Mouse (Mus musculus) forebrain, postnatal 0 days (tissue): ENCODE data around the gene Rap1gap2. TPM values are rescaled to one million over a fixed set of nuclear protein-coding genes. Genes with fewer than 3 reads are reported as not detected.
A peak's percentile ranks its signal among the peaks of the same experiment; 100 is the strongest.

ENCODE experiments used
- ATAC-seq: fragments of 200-750 bp; cut with Nextera tagmentation; 2 replicates; pipeline ENCODE4 v1.8.0; 2017; ENCODE audit warnings: mild to moderate bottlenecking, moderate library complexity
- DNase-seq: peaks from one replicate; pipeline ENCODE4 v3.0.0-alpha.2; 2015
- H3K27ac ChIP-seq: fragments of 300-500 bp; sonication (generic); 2 replicates; pipeline ENCODE4 v1.5.1; 2014; ENCODE audit warnings: low read depth, mild to moderate bottlenecking, antibody characterized with exemption, low read length, moderate library complexity, mixed read lengths
- H3K27me3 ChIP-seq: fragments of 300-500 bp; sonication (generic); 2 replicates; pipeline ENCODE4 v1.6.1; 2014; ENCODE audit warnings: mild to moderate bottlenecking, low read length, mixed read lengths; ENCODE audit not compliant: insufficient read depth
- H3K36me3 ChIP-seq: fragments of 300-500 bp; sonication (generic); 2 replicates; pipeline ENCODE4 v1.6.1; 2014; ENCODE audit warnings: mild to moderate bottlenecking, moderate library complexity; ENCODE audit not compliant: insufficient read depth
- H3K4me1 ChIP-seq: fragments of 300-500 bp; sonication (generic); 2 replicates; pipeline ENCODE4 v1.6.1; 2014; ENCODE audit warnings: antibody characterized with exemption; ENCODE audit not compliant: insufficient read depth
- H3K4me2 ChIP-seq: fragments of 300-500 bp; sonication (generic); 2 replicates; pipeline ENCODE4 v1.6.1; 2014; ENCODE audit warnings: low read depth, mild to moderate bottlenecking, moderate library complexity
- H3K4me3 ChIP-seq: fragments of 300-500 bp; sonication (generic); 2 replicates; pipeline ENCODE4 v1.5.1; 2014; ENCODE audit warnings: low read depth, low read length, mixed read lengths
- H3K9ac ChIP-seq: fragments of 300-500 bp; sonication (generic); 2 replicates; pipeline ENCODE4 v1.6.1; 2014; ENCODE audit warnings: mild to moderate bottlenecking
- H3K9me3 ChIP-seq: fragments of 300-500 bp; sonication (generic); 2 replicates; pipeline ENCODE4 v1.6.1; 2016; ENCODE audit warnings: low read length
- CTCF ChIP-seq: sonication (generic); IDR thresholded peaks from 2 replicates; pipeline ENCODE4 v1.5.1; 2016; ENCODE audit warnings: antibody characterized with exemption, control low read depth, low read depth
- WGBS: fragments of 180-500 bp; shearing (Covaris S2); extraction: QIAGEN DNeasy Blood & Tissue Kit; methylation state at CpG from one replicate; pipeline ENCODE4 v1.1.7; 2014; 5-methylcytosine and 5-hydroxymethylcytosine counted together
- polyA plus RNA-seq: library from polyadenylated mRNA; unstranded; fragments of >200 nt; fragmentation: Nextera tagmentation; extraction: Ambion mirVana; gene quantifications from 2 replicates; pipeline ENCODE4 v1.2.1, GENCODE M21; 2015
- total RNA-seq: library from RNA; depleted of rRNA; stranded (reverse); fragments of >200 nt; gene quantifications from 2 replicates; pipeline ENCODE4 v1.2.3, GENCODE M21; 2014

Gene Rap1gap2
- total and polyA plus RNA-seq, 2 experiments from 2014 or later, result 12.2 to 43.7 TPM

DNA sequence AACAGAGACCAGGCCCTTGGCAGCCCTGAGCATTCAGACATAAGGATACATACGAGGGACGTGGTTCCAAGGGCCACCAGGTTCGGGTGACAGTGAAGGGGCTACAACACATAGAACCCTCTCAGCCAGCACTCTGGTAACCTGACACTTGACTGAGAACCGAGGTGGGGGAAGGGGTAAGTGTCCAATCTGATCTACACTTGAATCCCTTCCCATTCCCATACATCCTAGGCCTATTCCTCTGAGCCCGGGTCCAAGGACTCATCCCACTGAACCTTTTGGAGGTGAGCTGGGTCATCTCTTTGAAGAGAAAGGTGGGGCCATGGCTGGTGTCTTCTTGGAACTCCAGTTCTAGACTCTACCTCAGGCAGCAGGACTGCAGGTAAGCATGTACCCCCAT is 647 bp downstream of the Rap1gap2 start:
- no peak for DNase-seq
- H3K9ac ChIP-seq, result no peak overlapping the region
- H3K9me3 ChIP-seq, result no peaks in the 10 kb centered on the region
- no peak for ATAC-seq
- no peak for TF ChIP-seq CTCF
- 31% methylated on average over 5 of the region's 5 CpGs for WGBS
- no peak overlapping the region for H3K27ac ChIP-seq
- H3K4me1 ChIP-seq, result no peaks in the 10 kb centered on the region
- no peak overlapping the region; the same call in 1 of the 2 replicates for H3K4me3 ChIP-seq
- H3K4me2 ChIP-seq, result peak overlapping the region; percentile 89; the same call in 1 of the 2 replicates
- no peaks in the 10 kb centered on the region for H3K36me3 ChIP-seq
- peaks cover 38% of the 10 kb centered on the region for H3K27me3 ChIP-seq

DNA sequence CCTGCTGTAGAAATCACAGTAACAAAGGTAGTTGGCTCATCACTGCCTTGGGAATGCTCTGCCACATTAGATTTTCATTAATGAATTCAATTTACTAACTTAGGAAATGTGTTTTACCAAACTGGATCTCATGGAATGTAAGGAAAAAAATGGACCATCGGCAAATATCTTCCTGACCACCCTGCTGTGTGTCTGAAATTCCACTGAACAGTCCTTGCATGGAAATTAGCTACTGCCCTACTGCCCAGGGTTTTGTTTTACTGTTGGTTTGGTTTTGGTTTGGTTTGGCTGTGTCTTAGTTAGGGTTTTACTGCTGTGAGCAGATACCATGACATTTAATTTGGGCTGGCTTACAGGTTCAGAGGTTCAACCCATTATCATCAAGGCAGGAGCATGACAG is 8.4 kb downstream of the Rap1gap2 start:
- Histone ChIP-seq H3K4me1 (no peaks in the 10 kb centered on the region), H3K36me3 (no peaks in the 10 kb centered on the region), H3K9me3 (no peaks in the 10 kb centered on the region), H3K4me3 (no peak overlapping the region), H3K9ac (no peak overlapping the region), H3K27ac (no peak overlapping the region), H3K27me3 (no peaks in the 10 kb centered on the region; the same call in 1 of the 2 replicates), H3K4me2 (no peak overlapping the region)
- WGBS, result 89% methylated on average over 1 of the region's 1 CpGs
- DNase-seq, result no peak
- ATAC-seq, result no peak
- no peak for TF ChIP-seq CTCF

DNA sequence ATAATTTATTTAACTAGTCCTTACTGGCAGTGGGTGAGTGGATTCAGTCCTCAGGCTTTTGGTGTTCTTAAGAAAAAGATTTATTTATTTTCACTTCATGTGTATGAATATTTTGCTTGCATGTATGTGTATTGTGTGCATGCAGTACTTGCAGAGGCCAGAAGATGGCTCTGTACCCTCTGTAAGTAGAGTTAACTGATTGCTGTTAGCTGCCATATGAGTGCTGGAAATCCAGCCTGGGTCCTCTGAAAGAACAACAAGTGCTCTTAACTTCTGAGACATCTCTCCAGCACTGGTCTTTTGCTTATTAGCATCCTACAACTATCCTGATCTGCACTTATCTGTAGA is 12.8 kb downstream of the Rap1gap2 start:
- H3K36me3 ChIP-seq, result no peaks in the 10 kb centered on the region
- no peaks in the 10 kb centered on the region for H3K9me3 ChIP-seq
- DNase-seq (no peak), ATAC-seq (no peak)
- H3K4me1 ChIP-seq, result no peaks in the 10 kb centered on the region
- H3K9ac ChIP-seq, result no peak overlapping the region
- 0 out of 2 replicates have a peak, but pooled peaks have one; percentile 5 for TF ChIP-seq CTCF
- H3K4me2 ChIP-seq, result no peak overlapping the region
- no peak overlapping the region for H3K4me3 ChIP-seq
- H3K27me3 ChIP-seq, result no peaks in the 10 kb centered on the region; the same call in 1 of the 2 replicates
- H3K27ac ChIP-seq, result no peak overlapping the region

DNA sequence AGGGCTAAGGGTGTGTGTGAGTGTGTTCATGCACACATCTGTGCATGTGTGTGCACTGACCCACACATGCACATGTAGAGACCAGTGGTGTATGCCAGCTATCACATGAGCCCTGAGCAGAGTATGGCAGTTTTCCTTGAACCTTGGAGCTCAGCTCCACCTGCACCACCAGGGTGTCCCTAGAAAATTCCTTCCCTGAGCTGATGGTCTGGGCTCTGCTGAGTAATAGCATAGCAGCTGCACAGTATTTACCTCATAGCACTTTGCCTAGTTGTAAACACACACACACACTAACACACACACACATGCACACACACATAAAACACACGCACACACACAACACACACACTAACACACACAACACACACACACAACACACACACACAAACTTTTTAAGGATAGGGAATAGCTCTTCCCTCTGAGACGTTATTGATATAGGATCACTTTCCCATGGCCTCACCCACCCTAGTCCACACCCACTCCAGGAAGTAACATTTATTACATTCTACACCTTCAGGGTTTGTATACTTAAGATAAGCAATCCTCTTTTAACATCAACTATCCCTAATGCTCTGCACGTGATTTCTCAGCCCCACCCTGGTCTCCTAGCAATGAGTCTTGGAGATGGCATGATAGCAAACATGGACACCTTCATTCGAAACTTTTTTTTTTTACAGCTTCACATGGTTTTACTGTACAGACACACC is 13.3 kb downstream of the Rap1gap2 start:
- Histone ChIP-seq H3K36me3 (no peaks in the 10 kb centered on the region), H3K9me3 (no peaks in the 10 kb centered on the region), H3K4me1 (no peaks in the 10 kb centered on the region), H3K4me3 (no peak overlapping the region), H3K4me2 (no peak overlapping the region), H3K27me3 (no peaks in the 10 kb centered on the region; the same call in 1 of the 2 replicates), H3K9ac (no peak overlapping the region), H3K27ac (no peak overlapping the region)
- 78% methylated on average over 4 of the region's 4 CpGs for WGBS
- DNase-seq (no peak), ATAC-seq (no peak)
- no peak for TF ChIP-seq CTCF

DNA sequence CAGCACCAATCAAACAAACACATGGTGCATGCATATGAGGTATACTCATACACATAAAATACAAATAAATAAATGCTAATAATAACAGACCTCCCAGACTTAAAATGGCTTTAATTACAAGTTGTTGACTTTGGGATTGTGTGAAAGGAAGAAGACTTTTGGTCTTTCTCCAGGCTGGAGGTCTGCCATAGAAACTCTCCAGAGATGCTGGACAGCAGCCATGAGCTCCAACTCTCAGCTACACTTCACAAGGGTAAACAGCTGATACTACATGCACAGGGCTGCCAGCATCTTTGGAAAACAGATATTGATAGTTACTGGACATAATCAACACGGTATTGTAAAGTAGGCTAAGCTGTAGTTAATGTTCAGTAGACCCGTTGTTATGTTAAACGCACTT is 18.5 kb downstream of the Rap1gap2 start:
- no peaks in the 10 kb centered on the region for H3K9me3 ChIP-seq
- no peak for DNase-seq

DNA sequence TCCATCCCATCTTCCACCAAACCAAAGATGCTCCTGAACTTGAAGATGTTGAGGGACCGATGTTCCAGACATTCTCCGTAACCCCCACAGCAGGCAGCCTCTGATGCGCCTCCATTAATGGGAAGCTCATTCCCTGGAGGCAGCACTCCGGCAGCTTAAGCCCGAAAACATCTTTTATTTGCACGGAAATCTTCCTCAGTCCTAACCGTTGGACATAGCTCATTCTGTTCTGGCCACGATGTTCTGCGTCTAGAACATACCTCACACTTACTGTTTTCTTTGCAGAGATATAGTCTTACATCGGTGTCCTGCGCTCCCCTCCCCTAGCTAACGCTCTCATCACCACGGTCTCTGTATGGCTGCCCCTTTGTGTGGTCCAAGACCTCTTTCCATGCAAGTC is 20.0 kb downstream of the Rap1gap2 start:
- no peaks in the 10 kb centered on the region; the same call in 1 of the 2 replicates for H3K27me3 ChIP-seq
- peak overlapping the region; percentile 59 for H3K4me2 ChIP-seq
- peak overlapping the region; percentile 77 for H3K9ac ChIP-seq
- TF ChIP-seq CTCF, result no peak
- DNase-seq (peak; percentile 61), ATAC-seq (no peak)
- no peaks in the 10 kb centered on the region for H3K9me3 ChIP-seq
- H3K4me3 ChIP-seq, result peak overlapping the region; percentile 61
- WGBS, result 19% methylated on average over 13 of the region's 13 CpGs
- peak overlapping the region; percentile 78 for H3K27ac ChIP-seq
- no peaks in the 10 kb centered on the region for H3K4me1 ChIP-seq
- H3K36me3 ChIP-seq, result no peaks in the 10 kb centered on the region

More for the DNA sequence above, 18.5 kb downstream of the Rap1gap2 start:
- WGBS, result 73% methylated on average over 3 of the region's 3 CpGs
- TF ChIP-seq CTCF, result no peak
- Histone ChIP-seq H3K9ac (no peak overlapping the region), H3K27me3 (no peaks in the 10 kb centered on the region; the same call in 1 of the 2 replicates), H3K36me3 (no peaks in the 10 kb centered on the region), H3K4me3 (no peak overlapping the region), H3K4me1 (no peaks in the 10 kb centered on the region), H3K4me2 (no peak overlapping the region), H3K27ac (no peak overlapping the region)
- no peak for ATAC-seq

DNA sequence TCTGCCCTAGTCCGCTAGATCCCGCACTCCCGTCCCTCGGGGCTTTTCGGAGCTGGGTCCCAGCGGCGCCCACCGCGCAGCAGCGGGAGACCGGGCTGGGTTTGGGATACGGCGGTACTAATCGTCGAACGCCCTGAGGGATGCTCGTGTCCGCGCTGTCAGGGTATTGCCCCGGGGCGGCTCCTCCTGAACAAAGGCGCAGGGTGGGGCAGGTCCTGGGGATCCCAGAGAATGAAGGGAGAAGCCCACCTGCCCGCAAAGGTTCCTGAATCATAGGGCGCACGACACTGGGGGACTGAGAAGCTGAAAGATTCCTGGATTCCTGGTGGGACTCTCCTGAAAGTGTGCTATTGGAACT is 20.5 kb downstream of the Rap1gap2 start:
- peak; percentile 59; the same call in 1 of the 2 replicates for ATAC-seq
- peak overlapping the region; percentile 77 for H3K9ac ChIP-seq

More for the DNA sequence above, 20.5 kb downstream of the Rap1gap2 start:
- no peak for DNase-seq
- Histone ChIP-seq H3K4me1 (no peaks in the 10 kb centered on the region), H3K4me2 (peak overlapping the region; percentile 59), H3K4me3 (peak overlapping the region; percentile 61), H3K27me3 (no peaks in the 10 kb centered on the region; the same call in 1 of the 2 replicates), H3K36me3 (no peaks in the 10 kb centered on the region), H3K27ac (peak overlapping the region; percentile 78), H3K9me3 (no peaks in the 10 kb centered on the region)
- WGBS, result under 1% methylated on average over 24 of the region's 25 CpGs
- no peak for TF ChIP-seq CTCF
